Mouse (Mus musculus) lung, postnatal 4 days (tissue): Measurements from ENCODE around the gene Rabgap1l.
"Not testable (repeated sequence)": the region's sequence is repeated elsewhere in the genome, so short reads cannot be mapped to it uniquely, and the experiment has no call there.

Source experiments
- DNase-seq, 2 experiments: peaks; one replicate each; pipeline ENCODE4 v3.0.0; 2021

The Rabgap1l gene

DNA sequence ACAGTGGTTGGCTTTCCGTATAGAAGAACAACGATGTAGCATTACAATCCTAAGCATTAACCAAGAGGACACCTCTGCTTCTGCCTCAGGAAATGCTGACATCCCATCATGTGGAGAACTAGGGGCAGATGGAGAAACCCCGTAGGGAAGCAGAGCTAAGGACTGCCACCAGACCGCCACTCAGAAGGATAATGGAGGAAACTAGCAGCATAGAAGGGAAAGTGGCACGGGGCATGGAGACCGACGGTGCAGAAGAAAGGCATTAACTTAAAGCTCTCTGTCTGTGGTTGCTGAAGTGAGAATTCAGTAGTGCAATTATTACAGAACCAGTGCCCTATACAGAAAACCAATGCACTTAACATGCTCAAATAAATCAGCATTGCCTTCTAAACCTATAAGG, 308.0 kb downstream of the Rabgap1l start:
- no peak for DNase-seq

DNA sequence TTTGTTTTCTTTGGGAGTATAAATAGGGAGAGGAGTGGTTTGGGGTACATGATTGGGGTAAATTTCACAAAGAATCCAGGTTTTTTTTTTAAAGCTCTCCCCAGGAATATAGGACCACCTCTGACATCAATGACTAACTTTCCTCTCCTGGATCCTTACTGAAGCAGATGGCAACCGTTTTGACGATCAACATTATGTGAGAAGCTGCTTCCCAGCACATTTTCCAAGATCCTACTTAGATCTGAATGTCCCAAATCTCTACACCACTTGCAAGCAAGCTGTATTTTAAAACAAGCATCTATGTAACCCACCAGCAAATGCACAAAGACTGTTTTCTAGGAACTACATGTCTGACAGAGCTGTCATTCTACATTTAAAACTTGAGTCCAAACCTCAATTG, 311.4 kb downstream of the Rabgap1l start:
- no peak for DNase-seq

GRCm38 (mm10) chr1:160467443-160467842, 325.6 kb downstream of the Rabgap1l start:
- DNase-seq, result no peak

DNA sequence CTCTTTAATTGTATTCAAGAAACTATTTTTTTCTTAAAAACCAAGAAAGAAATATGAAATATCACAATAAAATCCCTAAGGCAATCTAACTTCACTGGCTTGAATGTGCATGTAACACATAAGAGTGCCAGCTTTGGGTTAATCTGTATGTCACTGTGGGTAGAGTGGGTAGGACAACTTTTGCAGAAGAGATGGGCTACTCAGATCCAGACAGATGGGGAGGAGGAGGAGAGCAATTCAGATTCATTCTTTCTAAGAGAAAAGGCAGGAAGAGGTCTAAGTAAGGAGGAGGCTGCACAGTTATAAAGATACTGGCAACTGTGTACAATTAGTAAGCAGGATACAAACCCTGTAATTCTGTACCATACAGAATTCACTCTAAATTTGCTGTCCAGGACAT, 327.8 kb downstream of the Rabgap1l start:
- no peak for DNase-seq

GRCm38 (mm10) chr1:160464148-160464547, 328.9 kb downstream of the Rabgap1l start:
- DNase-seq, result no peak

GRCm38 (mm10) chr1:160460346-160460745, 332.7 kb downstream of the Rabgap1l start:
- DNase-seq, result no peak

DNA sequence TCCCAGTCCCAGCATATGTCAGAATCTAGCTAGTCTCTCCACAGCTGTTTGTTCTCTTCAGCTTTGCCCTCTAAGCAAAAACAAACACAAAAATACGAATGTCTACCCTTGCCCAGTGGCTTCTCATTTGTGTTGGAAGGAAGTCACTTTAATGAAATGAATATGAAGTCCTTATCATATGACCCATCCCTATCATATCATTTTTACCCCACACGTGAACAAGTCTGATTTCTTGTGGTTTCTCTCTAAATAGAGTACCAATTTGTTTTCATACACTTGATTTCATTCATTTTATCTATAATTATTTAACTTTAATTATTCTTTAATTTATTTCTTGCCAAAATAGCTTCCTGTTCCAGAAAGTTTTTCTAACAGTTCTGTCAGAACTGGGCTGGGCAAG, 341.3 kb downstream of the Rabgap1l start:
- DNase-seq, result no peak

GRCm38 (mm10) chr1:160448681-160449080, 344.3 kb downstream of the Rabgap1l start:
- DNase-seq, result no peak

DNA sequence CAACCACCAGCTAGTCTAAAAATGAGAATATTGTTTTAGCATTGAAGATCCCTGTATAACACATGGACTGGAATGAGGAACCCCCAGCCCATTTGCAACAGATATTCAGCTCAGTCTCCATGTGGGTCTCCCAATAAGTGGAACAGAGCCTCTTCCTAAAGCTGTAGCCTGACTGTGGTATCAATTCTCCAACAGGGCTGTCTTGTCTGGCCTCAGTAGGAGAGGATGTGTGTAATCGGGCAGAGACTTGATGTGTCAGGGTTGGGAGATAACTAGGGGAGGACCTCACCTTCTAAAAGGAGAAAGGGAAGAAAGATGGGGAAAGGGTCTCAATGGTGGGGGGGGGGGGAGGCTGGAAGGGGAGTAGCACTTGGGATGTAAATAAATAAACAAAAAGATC, 346.2 kb downstream of the Rabgap1l start:
- no peak for DNase-seq

- DNase-seq, result no peak
Measured at GRCm38 (mm10) chr1:160443506-160443905, 349.5 kb downstream of the Rabgap1l start.

GRCm38 (mm10) chr1:160441679-160442078, 351.3 kb downstream of the Rabgap1l start:
- no peak for DNase-seq

DNA sequence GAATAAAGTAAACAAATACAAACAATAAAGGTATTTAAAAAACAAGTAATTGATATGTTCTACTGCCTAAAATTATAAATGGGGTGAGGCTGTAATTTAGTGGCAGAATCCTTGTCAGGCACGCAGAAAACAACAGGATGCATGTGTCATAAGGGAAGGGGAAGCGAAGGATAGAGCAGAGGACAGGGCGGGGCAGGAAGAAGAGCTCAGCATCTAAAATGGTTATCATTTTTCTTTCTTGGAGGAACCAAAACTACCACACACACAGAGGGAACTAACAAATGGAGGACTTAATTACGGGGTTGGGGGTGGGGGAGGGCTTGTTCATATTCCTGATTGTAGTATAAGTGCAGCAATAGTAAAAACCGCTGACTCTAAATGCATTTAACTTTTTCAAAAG, 351.9 kb downstream of the Rabgap1l start:
- DNase-seq, result no peak

DNA sequence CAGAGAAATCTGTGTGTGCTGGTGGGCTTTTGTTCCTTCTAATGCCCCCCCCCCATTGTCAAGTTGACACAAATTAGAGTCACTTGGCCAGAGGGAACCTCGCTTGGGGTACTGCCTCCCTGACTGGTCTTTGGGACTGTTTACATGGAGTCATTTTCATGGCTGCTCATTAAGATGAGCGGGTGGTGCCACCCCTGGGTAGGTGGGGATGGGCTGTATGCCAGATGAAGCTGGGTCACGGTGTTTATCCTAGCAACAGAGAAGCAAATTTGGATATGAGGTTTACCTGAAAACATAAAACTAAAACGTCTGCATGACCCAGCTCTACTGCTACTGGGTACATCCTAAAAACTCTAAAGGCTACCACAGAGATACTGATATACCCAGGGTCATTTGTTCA, 354.2 kb downstream of the Rabgap1l start:
- DNase-seq, result no peak

- no peak for DNase-seq
Measured at GRCm38 (mm10) chr1:160417196-160417854, 375.7 kb downstream of the Rabgap1l start.

GRCm38 (mm10) chr1:160410822-160411221, 382.2 kb downstream of the Rabgap1l start:
- DNase-seq, result no peak

DNA sequence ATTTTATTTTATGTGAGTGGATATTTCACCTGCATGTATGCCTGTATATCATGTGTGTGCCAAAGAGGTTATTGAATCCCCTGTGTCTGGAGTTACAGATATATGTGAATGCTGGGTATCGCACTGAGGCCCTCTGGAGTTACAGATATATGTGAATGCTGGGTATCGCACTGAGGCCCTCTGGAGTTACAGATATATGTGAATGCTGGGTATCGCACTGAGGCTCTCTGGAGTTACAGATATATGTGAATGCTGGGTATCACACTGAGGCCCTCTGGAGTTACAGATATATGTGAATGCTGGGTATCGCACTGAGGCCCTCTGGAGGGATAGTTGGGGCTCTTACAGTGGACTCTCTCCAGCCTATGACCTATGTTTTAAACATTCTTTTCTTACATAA, 383.3 kb downstream of the Rabgap1l start:
- DNase-seq, result not testable (repeated sequence)

- DNase-seq, result no peak
Measured at GRCm38 (mm10) chr1:160409123-160409522, 383.9 kb downstream of the Rabgap1l start.

DNA sequence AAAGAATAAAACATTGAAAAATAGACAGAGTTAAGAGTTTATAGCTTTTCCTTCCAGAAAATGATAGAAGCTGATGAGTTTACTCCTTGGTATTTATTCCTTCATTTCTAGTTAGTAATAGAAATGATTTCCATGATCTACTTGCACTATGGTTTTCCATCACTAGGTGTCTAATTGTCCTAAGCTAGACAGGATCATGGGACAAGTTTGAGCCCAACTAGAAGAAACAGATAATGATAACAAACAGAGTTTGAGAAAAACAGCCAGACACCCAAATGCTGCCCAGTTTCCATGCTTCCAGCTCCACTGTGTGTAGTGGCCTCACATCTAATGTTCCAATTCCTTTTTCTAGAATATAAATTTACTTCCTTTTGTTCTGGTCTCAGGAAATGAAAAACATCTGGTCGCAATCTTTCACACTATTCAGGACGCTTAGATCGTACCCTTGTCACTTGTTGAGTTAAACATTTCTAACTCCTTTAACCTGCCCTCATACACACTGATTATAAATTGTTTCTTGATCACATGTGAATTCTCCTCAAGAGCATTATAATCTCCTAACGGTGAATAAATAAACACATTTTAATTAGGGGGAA, 384.6 kb downstream of the Rabgap1l start:
- no peak for DNase-seq

- peak in 1 of 2 experiments; percentile 20 for DNase-seq
Measured at GRCm38 (mm10) chr1:160399428-160399827, 393.6 kb downstream of the Rabgap1l start.

GRCm38 (mm10) chr1:160397037-160397436, 396.0 kb downstream of the Rabgap1l start:
- DNase-seq, result no peak

DNA sequence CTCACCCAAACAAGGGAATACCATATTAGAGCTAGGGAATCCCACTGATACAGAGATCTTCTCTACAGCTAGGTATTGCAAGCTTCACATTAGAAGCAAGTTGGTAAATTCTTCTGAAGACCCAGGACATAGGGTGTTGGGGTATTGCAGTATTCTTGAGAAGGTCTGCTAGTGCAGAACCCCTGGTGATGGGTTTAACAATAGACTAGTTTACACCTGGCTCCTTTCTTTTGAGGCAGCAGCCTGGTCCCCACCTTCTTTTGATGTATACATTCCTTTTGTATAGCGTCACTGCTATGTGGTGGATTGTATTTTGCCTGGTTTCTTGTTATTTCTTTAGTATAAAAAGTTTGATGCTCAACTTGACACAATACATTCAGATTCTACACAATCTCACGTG, 405.6 kb downstream of the Rabgap1l start:
- DNase-seq, result no peak

GRCm38 (mm10) chr1:160378367-160378766, 414.6 kb downstream of the Rabgap1l start:
- no peak for DNase-seq

DNA sequence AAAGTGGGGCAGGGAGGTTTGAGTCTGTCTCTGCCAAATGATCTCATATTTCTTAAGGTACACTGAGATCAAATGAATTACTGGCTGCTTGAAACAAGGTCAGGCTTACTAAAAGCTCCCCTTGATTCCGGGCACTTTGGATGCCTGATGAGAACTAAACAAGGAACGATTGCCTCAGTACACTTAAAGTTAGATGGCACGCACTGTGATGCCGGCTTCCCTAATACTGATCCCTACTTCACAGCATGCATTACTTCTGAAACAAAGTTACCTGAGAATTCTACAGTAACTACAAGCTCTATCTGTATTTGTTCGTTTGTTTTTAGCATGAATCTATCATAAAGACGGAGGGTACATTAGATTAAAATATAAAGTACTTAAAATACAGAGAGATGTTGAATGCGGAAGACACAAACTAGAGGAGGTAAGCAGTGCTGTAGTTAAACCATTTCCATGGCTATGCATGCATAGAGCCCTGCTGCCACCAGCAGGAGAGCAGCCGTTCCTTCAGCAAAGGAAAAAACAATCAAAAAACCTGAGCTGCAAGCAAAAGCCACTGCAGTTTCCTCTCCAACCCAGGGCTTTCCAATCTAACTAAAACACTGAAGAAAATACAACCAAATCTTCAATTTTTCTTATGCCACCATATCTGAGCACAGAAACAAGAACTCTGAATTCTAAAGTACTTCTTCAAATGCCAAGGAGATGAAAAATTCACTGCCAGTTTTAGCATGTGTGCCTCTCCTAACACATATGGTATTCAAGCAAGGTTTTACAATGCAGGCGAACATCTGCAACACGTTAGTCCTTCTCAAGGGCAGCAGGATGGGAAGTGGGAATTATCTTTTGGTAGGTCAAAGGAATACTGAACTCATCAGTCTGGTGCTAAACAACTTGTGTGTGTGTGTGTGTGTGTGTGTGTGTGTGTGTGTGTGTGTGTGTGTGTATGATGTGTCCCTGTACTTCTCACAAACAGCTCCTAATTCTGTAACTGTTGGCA, 415.4 kb downstream of the Rabgap1l start:
- peak; percentile 46 to 55 for DNase-seq

GRCm38 (mm10) chr1:160374490-160374889, 418.5 kb downstream of the Rabgap1l start:
- DNase-seq, result no peak
